Mouse (Mus musculus) inflammation-experienced regulatory T-cells, adult 6 months (primary cell): ENCODE measurements around the gene Ly6g6e. TPM values are rescaled to one million over a fixed set of nuclear protein-coding genes. Genes with fewer than 3 reads are reported as not detected.

ENCODE experiments used
- ATAC-seq: one replicate; pipeline ENCODE4 v1.8.0; 2017
- polyA plus RNA-seq, 3 experiments: library from polyadenylated mRNA; unstranded; fragments of 100-300 nt; shearing (Covaris generic); gene quantifications; one replicate each; pipeline ENCODE4 v1.2.1; 2017

Gene Ly6g6e
- polyA plus RNA-seq, 3 experiments from 2014 or later: not detected

- no peak for ATAC-seq
These were observed 26.5 kb upstream of the Ly6g6e start for GRCm38 (mm10) chr17:35050126-35050750.

GRCm38 (mm10) chr17:35051156-35052086, 25.3 kb upstream of the Ly6g6e start:
- ATAC-seq: peak; percentile 82

- ATAC-seq: no peak
These were observed 24.4 kb upstream of the Ly6g6e start for GRCm38 (mm10) chr17:35052271-35052798.

- no peak for ATAC-seq
These were observed 20.8 kb upstream of the Ly6g6e start for GRCm38 (mm10) chr17:35055691-35056495.

GRCm38 (mm10) chr17:35057090-35057489, 19.6 kb upstream of the Ly6g6e start:
- ATAC-seq: no peak

- no peak for ATAC-seq
These were observed 18.4 kb upstream of the Ly6g6e start for GRCm38 (mm10) chr17:35058316-35058715.

GRCm38 (mm10) chr17:35058911-35059892, 17.5 kb upstream of the Ly6g6e start, which contains the start of gene Ddah2:
Gene Ddah2, plus strand, starts transcription at chr17:35059035.
- ATAC-seq: peak; percentile 87

GRCm38 (mm10) chr17:35060071-35060470, 16.6 kb upstream of the Ly6g6e start:
- ATAC-seq: no peak

GRCm38 (mm10) chr17:35060737-35061297, 15.9 kb upstream of the Ly6g6e start:
- ATAC-seq: no peak

- ATAC-seq: no peak
These were observed 15.4 kb upstream of the Ly6g6e start for GRCm38 (mm10) chr17:35061299-35061698.

- no peak for ATAC-seq
These were observed 13.2 kb upstream of the Ly6g6e start for GRCm38 (mm10) chr17:35063466-35063865.

- ATAC-seq: no peak
These were observed 12.3 kb upstream of the Ly6g6e start for GRCm38 (mm10) chr17:35064378-35064877.

GRCm38 (mm10) chr17:35064951-35065947, 11.5 kb upstream of the Ly6g6e start, which contains the start of gene Ly6g6c:
Gene Ly6g6c, plus strand, starts transcription at chr17:35065388.
- ATAC-seq: no peak

- no peak for ATAC-seq
These were observed 10.6 kb upstream of the Ly6g6e start, which contains the start of gene Mpig6b for GRCm38 (mm10) chr17:35066084-35066483. Gene Mpig6b, minus strand, starts transcription at chr17:35066184.

- ATAC-seq: no peak
These were observed 8.3 kb upstream of the Ly6g6e start for GRCm38 (mm10) chr17:35068213-35068914.

- no peak for ATAC-seq
These were observed 6.0 kb upstream of the Ly6g6e start for GRCm38 (mm10) chr17:35070556-35071229.

- ATAC-seq: no peak
These were observed 5.2 kb upstream of the Ly6g6e start for GRCm38 (mm10) chr17:35071454-35071853.

GRCm38 (mm10) chr17:35074097-35074496, 2.6 kb upstream of the Ly6g6e start:
- no peak for ATAC-seq
